Mouse (Mus musculus) midbrain, embryonic 14.5 days (tissue): ENCODE data around the gene Gns. TPM values are rescaled to one million over a fixed set of nuclear protein-coding genes. Genes with fewer than 3 reads are reported as not detected.

Experiments used
- ATAC-seq: fragments of 200-750 bp; cut with Nextera tagmentation; 2 replicates; pipeline ENCODE4 v1.8.0; 2017; ENCODE audit warnings: moderate number of reproducible peaks, moderate library complexity; ENCODE audit not compliant: low FRiP score, low TSS enrichment
- DNase-seq: peaks from one replicate; pipeline ENCODE4 v3.0.0-alpha.2; 2015
- H3K27ac ChIP-seq: fragments of 300-500 bp; sonication (generic); replicated peaks from 2 replicates; pipeline ENCODE4 v1.5.1; 2014; ENCODE audit warnings: mild to moderate bottlenecking, low read depth, low read length, moderate library complexity
- H3K27me3 ChIP-seq: fragments of 300-500 bp; sonication (generic); 2 replicates; pipeline ENCODE4 v1.6.1; 2014; ENCODE audit warnings: low read length, control low read depth, mixed read lengths; ENCODE audit not compliant: control insufficient read depth, insufficient read depth
- H3K36me3 ChIP-seq: fragments of 300-500 bp; sonication (generic); 2 replicates; pipeline ENCODE4 v1.6.1; 2014; ENCODE audit warnings: low read length, control low read depth; ENCODE audit not compliant: control insufficient read depth, insufficient read depth
- H3K4me1 ChIP-seq: fragments of 300-500 bp; sonication (generic); 2 replicates; pipeline ENCODE4 v1.6.1; 2014; ENCODE audit warnings: mild to moderate bottlenecking, antibody characterized with exemption, low read length, control low read depth; ENCODE audit not compliant: control insufficient read depth, insufficient read depth
- H3K4me2 ChIP-seq: fragments of 300-500 bp; sonication (generic); 2 replicates; pipeline ENCODE4 v1.6.1; 2014; ENCODE audit warnings: mild to moderate bottlenecking, low read length, moderate library complexity
- H3K4me3 ChIP-seq: fragments of 300-500 bp; sonication (generic); replicated peaks from 2 replicates; pipeline ENCODE4 v1.5.1; 2014; ENCODE audit warnings: low read depth, low read length
- H3K9ac ChIP-seq: fragments of 300-500 bp; sonication (generic); replicated peaks from 2 replicates; pipeline ENCODE4 v1.6.1; 2014; ENCODE audit warnings: mild to moderate bottlenecking, low read length, moderate library complexity
- H3K9me3 ChIP-seq: fragments of 300-500 bp; sonication (generic); 2 replicates; pipeline ENCODE4 v1.6.1; 2016; ENCODE audit warnings: low read length, control low read depth, mixed read lengths; ENCODE audit not compliant: control insufficient read depth
- WGBS: fragments of 180-500 bp; shearing (Covaris S2); extraction: QIAGEN DNeasy Blood & Tissue Kit; methylation state at CpG from one replicate; pipeline ENCODE4 v1.1.7; 2014; 5-methylcytosine and 5-hydroxymethylcytosine counted together
- polyA plus RNA-seq: library from polyadenylated mRNA; unstranded; fragments of >200 nt; fragmentation: Nextera tagmentation; extraction: Ambion mirVana; gene quantifications from 2 replicates; pipeline ENCODE4 v1.2.1, GENCODE M21; 2014

The Gns gene
- polyA plus RNA-seq, 1 experiment from 2014 or later, result 47.2 TPM

GRCm38 (mm10) chr10:121428011-121428711 lies 63.3 kb downstream of the Gns start:
- Histone ChIP-seq H3K4me1 (peaks cover 26% of the 10 kb centered on the region; the same call in 1 of the 2 replicates), H3K27me3 (no peaks in the 10 kb centered on the region), H3K27ac (no peak overlapping the region), H3K4me3 (no peak overlapping the region), H3K4me2 (no peak overlapping the region), H3K9ac (no peak overlapping the region), H3K9me3 (no peaks in the 10 kb centered on the region), H3K36me3 (no peaks in the 10 kb centered on the region)
- 85% methylated on average over 15 of the region's 15 CpGs for WGBS
- ATAC-seq (no peak), DNase-seq (no peak)

DNA sequence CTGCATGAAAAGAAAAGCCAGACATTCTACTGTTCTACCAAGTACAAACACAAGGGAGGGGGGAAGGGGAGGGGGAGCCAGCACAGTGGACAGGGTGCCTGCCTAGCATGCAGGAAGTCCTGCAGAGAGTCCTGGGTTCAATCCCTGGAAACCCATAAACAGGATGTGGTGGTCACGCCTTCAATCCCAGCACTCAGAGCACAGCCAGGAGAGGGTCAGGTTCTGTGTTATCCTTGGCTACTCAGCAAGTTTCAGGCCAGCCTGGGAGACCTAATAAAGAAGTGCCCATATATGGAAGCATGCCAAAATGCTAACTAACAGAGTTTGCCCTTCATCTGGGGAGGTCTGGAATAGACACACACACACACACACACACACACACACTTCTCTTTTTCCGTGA lies 64.2 kb downstream of the Gns start:
- H3K27ac ChIP-seq, result no peak overlapping the region
- DNase-seq, result peak; percentile 47
- H3K36me3 ChIP-seq, result no peaks in the 10 kb centered on the region
- WGBS, result 55% methylated on average over 2 of the region's 2 CpGs
- no peaks in the 10 kb centered on the region for H3K9me3 ChIP-seq
- no peak overlapping the region for H3K4me2 ChIP-seq
- H3K9ac ChIP-seq, result no peak overlapping the region
- peaks cover 17% of the 10 kb centered on the region; the same call in 1 of the 2 replicates for H3K4me1 ChIP-seq
- no peak for ATAC-seq
- no peaks in the 10 kb centered on the region for H3K27me3 ChIP-seq
- H3K4me3 ChIP-seq, result no peak overlapping the region

- 71% methylated on average over 8 of the region's 8 CpGs for WGBS
Observed at GRCm38 (mm10) chr10:121429581-121429980, 64.7 kb downstream of the Gns start.

DNA sequence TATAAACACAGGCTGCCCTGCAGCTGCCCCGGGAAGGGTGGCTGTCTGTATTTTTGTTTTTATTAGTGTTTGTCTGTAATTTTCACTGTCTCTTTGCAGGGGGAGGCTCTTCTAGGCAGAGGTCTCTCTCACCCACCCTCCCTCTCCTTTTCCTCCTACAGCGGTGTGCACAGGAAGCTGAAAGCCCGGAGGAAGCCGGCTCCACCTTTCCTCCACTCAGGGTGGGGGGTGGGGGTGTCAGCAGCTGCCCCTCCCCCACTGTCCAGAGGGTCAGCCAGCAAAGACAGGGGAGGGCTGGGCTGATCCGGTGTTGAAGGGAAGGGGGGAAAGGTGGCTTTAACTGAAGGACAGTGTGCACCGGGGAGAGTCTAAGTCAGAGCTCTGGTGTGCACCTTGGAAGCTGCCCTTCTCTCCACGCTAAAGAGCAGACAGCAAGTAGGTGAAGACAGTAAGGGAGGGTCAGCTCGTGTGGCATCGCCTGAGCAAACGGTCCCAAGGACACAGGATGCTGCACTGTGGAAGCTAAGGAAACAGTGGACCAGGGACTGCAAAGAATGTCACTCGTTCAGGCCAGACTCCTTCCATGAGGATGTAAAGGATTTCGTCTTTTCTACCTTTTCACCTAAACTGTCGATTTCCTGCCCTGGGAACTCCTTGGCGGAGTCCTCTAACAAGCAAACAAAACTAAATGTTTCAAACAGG lies 65.2 kb downstream of the Gns start:
- no peak overlapping the region for H3K4me2 ChIP-seq
- no peaks in the 10 kb centered on the region for H3K9me3 ChIP-seq
- no peaks in the 10 kb centered on the region for H3K36me3 ChIP-seq
- DNase-seq (no peak), ATAC-seq (no peak)
- 35% methylated on average over 14 of the region's 14 CpGs for WGBS
- no peaks in the 10 kb centered on the region for H3K27me3 ChIP-seq
- H3K9ac ChIP-seq, result no peak overlapping the region
- peaks cover 15% of the 10 kb centered on the region; the same call in 1 of the 2 replicates for H3K4me1 ChIP-seq
- 0 out of 2 replicates have a peak overlapping the region, but pooled peaks have one; percentile 37 for H3K27ac ChIP-seq
- H3K4me3 ChIP-seq, result no peak overlapping the region

More at GRCm38 (mm10) chr10:121429581-121429980, 64.7 kb downstream of the Gns start:
- DNase-seq (no peak), ATAC-seq (no peak)
- Histone ChIP-seq H3K27me3 (no peaks in the 10 kb centered on the region), H3K4me3 (no peak overlapping the region), H3K4me1 (peaks cover 15% of the 10 kb centered on the region; the same call in 1 of the 2 replicates), H3K9ac (no peak overlapping the region), H3K36me3 (no peaks in the 10 kb centered on the region), H3K4me2 (no peak overlapping the region), H3K9me3 (no peaks in the 10 kb centered on the region), H3K27ac (no peak overlapping the region)

GRCm38 (mm10) chr10:121430764-121431540 lies 66.1 kb downstream of the Gns start:
- no peak overlapping the region for H3K27ac ChIP-seq
- no peak overlapping the region for H3K4me3 ChIP-seq
- 86% methylated on average over 15 of the region's 15 CpGs for WGBS
- DNase-seq (no peak), ATAC-seq (no peak)
- H3K27me3 ChIP-seq, result no peaks in the 10 kb centered on the region
- no peak overlapping the region for H3K4me2 ChIP-seq
- H3K9me3 ChIP-seq, result no peaks in the 10 kb centered on the region
- H3K9ac ChIP-seq, result no peak overlapping the region
- peaks cover 15% of the 10 kb centered on the region; the same call in 1 of the 2 replicates for H3K4me1 ChIP-seq
- H3K36me3 ChIP-seq, result no peaks in the 10 kb centered on the region

DNA sequence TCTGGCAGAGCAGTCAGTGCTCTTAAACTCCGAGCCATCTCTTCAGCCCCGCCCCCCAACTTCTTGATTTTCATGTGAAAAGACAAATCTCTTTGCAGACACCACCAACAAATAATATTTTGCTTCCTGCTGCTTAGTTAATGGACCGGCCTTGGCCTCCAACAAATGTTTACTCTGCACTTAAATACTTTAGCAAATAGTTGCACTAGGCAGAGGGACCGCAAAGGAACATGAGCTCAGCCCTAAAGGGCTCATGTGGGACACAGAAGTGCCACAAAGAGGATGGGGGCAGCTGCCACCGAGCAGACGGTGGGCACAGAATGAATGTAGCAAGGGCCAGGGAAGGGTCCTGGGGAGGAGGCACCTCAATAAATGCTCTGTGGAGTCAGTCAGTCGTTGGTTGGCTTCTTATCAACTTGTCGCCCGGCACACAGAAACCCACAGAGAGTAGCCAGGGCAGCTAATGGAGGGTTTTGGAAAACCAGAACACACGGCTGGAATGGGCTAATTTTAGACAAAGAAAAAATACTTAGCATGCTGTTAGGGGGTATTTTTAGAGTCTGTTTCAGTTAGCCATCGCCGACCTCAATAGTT lies 67.2 kb downstream of the Gns start:
- Histone ChIP-seq H3K4me1 (peaks cover 15% of the 10 kb centered on the region; the same call in 1 of the 2 replicates), H3K36me3 (no peaks in the 10 kb centered on the region), H3K4me3 (no peak overlapping the region), H3K4me2 (no peak overlapping the region), H3K27me3 (no peaks in the 10 kb centered on the region), H3K9ac (no peak overlapping the region), H3K27ac (peak overlapping the region; percentile 42; the same call in 1 of the 2 replicates), H3K9me3 (no peaks in the 10 kb centered on the region)
- WGBS, result 59% methylated on average over 12 of the region's 12 CpGs
- no peak for ATAC-seq
- no peak for DNase-seq

GRCm38 (mm10) chr10:121432635-121433280 lies 67.9 kb downstream of the Gns start:
- DNase-seq, result peak; percentile 68
- no peak overlapping the region; the same call in 1 of the 2 replicates for H3K9ac ChIP-seq
- no peak overlapping the region for H3K4me3 ChIP-seq
- peak overlapping the region; percentile 42 for H3K27ac ChIP-seq
- peak overlapping the region; percentile 21; the same call in 1 of the 2 replicates for H3K4me2 ChIP-seq
- WGBS, result 14% methylated on average over 16 of the region's 16 CpGs
- no peak for ATAC-seq
- H3K27me3 ChIP-seq, result no peaks in the 10 kb centered on the region
- no peaks in the 10 kb centered on the region for H3K9me3 ChIP-seq
- H3K4me1 ChIP-seq, result peaks cover 15% of the 10 kb centered on the region; the same call in 1 of the 2 replicates
- H3K36me3 ChIP-seq, result no peaks in the 10 kb centered on the region
